Mouse (Mus musculus): ENCODE data around the gene Adprm. TPM values are rescaled to one million over a fixed set of nuclear protein-coding genes. Genes with fewer than 3 reads are reported as not detected.

Gene Adprm
- polyA plus RNA-seq, 1 experiment from 2014 or later = 31.7 TPM

DNA sequence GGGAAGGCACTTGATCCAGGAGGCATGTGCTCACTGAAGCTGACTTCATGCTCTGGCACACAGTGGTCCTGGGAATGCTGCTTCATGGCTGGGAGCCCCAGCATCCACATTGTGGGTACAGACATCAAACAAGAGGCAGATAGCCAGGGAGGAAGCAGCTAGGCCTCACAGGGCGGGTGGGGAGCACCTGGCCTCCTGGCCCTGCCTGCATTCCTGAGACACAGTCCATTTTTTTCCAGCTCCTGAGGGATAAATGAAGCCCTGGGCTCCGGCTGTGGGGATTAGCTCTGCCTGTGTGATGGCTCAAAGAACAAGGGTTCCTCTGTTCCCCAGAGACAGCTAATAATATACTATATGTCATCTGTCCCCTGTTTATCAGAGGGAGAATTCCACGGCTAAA lies 22.6 kb upstream of the Adprm start:
- WGBS = 31% methylated on average over 3 of the region's 3 CpGs

GRCm38 (mm10) chr11:67072615-67073130 lies 20.3 kb upstream of the Adprm start:
- Histone ChIP-seq H3K36me3 (peaks cover 3% of the 10 kb centered on the region; the same call in 1 of the 2 replicates), H3K9me3 (replicated peaks) (no peaks in the 10 kb centered on the region), H3K4me3 (replicated peaks) (no peak overlapping the region), H3K27ac (replicated peaks) (no peak overlapping the region), H3K27me3 (replicated peaks) (no peaks in the 10 kb centered on the region), H3K4me1 (no peaks in the 10 kb centered on the region), H3K4me2 (no peak overlapping the region), H3K9ac (replicated peaks) (no peak overlapping the region)
- WGBS = 74% methylated on average over 15 of the region's 15 CpGs
- ATAC-seq (ENCODE audit: low FRiP score) = no peak

More for the DNA sequence above, 22.6 kb upstream of the Adprm start:
- no peaks in the 10 kb centered on the region for H3K27me3 ChIP-seq (replicated peaks)
- no peak overlapping the region for H3K27ac ChIP-seq (replicated peaks)
- H3K9ac ChIP-seq (replicated peaks) = no peak overlapping the region
- no peak overlapping the region for H3K4me3 ChIP-seq (replicated peaks)
- ATAC-seq (ENCODE audit: low FRiP score) = no peak
- no peaks in the 10 kb centered on the region for H3K4me1 ChIP-seq
- no peak overlapping the region for H3K4me2 ChIP-seq
- no peaks in the 10 kb centered on the region for H3K9me3 ChIP-seq (replicated peaks)
- H3K36me3 ChIP-seq = no peaks in the 10 kb centered on the region

DNA sequence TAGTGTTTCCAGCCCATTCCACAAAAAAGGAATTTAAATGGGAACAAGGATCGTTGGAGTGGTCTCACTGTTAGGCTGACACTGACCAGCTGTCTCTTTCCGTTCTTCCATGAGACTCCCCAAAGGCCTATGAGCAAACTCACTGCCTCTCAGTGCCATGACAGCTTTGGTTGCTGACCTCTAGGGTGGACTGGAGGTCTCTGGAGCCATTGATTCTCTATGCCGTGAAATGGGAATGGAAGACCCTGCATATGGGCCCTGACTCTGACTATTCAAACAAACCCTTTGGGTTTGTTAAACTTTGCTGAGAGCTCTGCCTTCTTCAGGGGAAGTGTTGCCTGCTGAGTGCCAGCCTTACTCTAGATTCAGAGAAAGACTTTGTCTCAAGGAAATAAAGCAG lies 15.3 kb upstream of the Adprm start:
- WGBS = 91% methylated on average over 3 of the region's 3 CpGs
- Histone ChIP-seq H3K4me1 (no peaks in the 10 kb centered on the region), H3K4me2 (no peak overlapping the region), H3K36me3 (peaks cover 44% of the 10 kb centered on the region), H3K4me3 (replicated peaks) (no peak overlapping the region), H3K27me3 (replicated peaks) (no peaks in the 10 kb centered on the region), H3K9me3 (replicated peaks) (no peaks in the 10 kb centered on the region), H3K9ac (replicated peaks) (no peak overlapping the region), H3K27ac (replicated peaks) (no peak overlapping the region)
- ATAC-seq (ENCODE audit: low FRiP score) = no peak

GRCm38 (mm10) chr11:67062726-67063125 lies 10.3 kb upstream of the Adprm start:
- 88% methylated on average over 3 of the region's 3 CpGs for WGBS
- Histone ChIP-seq H3K27ac (replicated peaks) (no peak overlapping the region), H3K9ac (replicated peaks) (no peak overlapping the region), H3K9me3 (replicated peaks) (no peaks in the 10 kb centered on the region), H3K4me2 (no peak overlapping the region), H3K27me3 (replicated peaks) (no peaks in the 10 kb centered on the region), H3K36me3 (peaks cover 84% of the 10 kb centered on the region), H3K4me3 (replicated peaks) (no peak overlapping the region), H3K4me1 (no peaks in the 10 kb centered on the region)
- ATAC-seq (ENCODE audit: low FRiP score) = no peak

DNA sequence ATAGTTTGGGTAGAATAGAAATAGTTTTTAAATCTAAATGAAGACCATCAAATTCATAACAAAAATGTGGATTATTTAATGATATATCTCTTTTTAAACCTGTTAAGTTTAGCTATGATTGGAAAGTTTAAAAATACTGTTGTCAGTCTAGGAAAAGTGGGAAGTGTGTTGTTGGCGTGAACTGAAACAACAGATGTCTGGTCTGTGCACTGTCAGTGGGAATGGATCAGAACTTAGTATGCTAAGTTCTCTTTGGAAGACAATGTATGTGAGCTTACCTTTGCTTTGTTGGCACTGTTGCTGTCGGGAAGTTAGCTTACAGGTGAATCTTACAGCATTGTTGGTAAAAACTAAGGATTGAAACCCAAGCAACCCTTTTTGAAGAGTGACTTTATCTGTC lies 8.9 kb upstream of the Adprm start:
- no peak overlapping the region for H3K4me3 ChIP-seq (replicated peaks)
- 97% methylated on average over 2 of the region's 2 CpGs for WGBS
- no peak overlapping the region for H3K9ac ChIP-seq (replicated peaks)
- H3K9me3 ChIP-seq (replicated peaks) = no peaks in the 10 kb centered on the region
- ATAC-seq (ENCODE audit: low FRiP score) = no peak
- no peak overlapping the region for H3K4me2 ChIP-seq
- H3K36me3 ChIP-seq = peaks cover 89% of the 10 kb centered on the region
- no peaks in the 10 kb centered on the region for H3K27me3 ChIP-seq (replicated peaks)
- H3K27ac ChIP-seq (replicated peaks) = no peak overlapping the region
- no peaks in the 10 kb centered on the region for H3K4me1 ChIP-seq

DNA sequence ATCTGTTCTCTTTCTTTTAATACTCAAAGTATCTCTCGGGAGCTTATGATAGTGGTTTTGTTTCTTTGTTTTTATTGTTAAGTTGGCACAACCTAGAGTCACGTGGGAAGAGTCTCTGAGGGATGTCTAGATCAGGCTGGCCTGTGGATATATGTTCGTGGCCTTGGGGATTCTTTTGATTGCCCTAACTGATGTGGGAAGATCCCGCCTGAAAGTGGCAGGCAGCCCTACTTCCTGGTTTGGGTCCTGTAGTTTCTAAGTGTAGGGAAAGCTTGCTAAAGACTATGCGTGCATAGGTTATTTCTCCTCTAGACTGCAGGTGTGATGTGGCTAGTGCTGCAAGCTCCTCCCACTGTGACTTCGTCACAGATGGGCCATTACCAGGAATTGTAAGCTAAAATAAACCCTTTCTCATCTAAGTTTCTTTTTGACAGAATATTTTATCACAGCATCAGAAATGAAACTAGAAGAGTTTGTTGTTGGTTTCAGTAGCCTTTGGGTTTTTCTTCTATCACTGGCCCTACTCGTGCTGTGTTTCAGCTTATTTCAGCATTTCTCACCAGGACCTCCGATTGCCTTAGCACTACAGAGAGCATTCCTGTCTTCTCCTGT lies 2.5 kb upstream of the Adprm start:
- H3K4me3 ChIP-seq (replicated peaks) = no peak overlapping the region
- no peak overlapping the region for H3K4me2 ChIP-seq
- WGBS = 92% methylated on average over 8 of the region's 8 CpGs
- ATAC-seq (ENCODE audit: low FRiP score) = no peak
- no peak overlapping the region for H3K27ac ChIP-seq (replicated peaks)
- no peak overlapping the region for H3K9ac ChIP-seq (replicated peaks)
- no peaks in the 10 kb centered on the region for H3K9me3 ChIP-seq (replicated peaks)
- no peaks in the 10 kb centered on the region for H3K27me3 ChIP-seq (replicated peaks)
- peaks cover 44% of the 10 kb centered on the region for H3K36me3 ChIP-seq
- H3K4me1 ChIP-seq = peaks cover 20% of the 10 kb centered on the region

DNA sequence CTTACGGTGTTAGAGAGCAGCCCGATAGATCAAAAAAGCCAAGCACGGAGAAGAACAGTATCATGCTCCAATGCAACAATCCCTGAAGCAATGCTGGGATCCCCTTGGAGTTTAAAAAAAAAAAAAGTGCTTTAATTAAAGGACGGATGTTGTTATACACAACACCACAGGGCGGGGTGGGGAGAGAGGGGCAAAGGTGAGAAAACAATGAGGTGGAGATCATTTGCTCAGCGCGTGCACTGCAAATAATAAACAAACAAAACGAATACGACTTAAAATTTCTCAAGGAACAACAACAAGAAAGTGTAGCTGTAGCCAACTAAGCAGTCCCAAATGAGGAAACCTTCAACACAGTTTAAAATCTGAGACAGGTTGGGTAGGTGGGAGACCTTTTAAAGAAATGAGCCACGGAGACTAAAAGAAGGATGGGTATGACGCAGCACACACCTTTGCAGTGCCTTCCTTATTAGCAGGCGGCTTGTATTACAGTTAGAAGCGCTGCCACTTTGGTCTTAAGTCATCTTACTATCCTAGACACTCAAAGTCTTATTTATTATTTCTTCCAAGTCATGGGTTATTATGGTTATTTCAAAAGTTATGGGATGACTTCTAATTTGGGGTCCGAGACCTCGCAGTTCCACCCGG lies 596 bp downstream of the Adprm start:
- peak overlapping the region; percentile 83 for H3K27ac ChIP-seq (replicated peaks)
- H3K27me3 ChIP-seq (replicated peaks) = no peaks in the 10 kb centered on the region
- H3K9me3 ChIP-seq (replicated peaks) = no peaks in the 10 kb centered on the region
- WGBS = 9% methylated on average over 16 of the region's 16 CpGs
- peaks cover 20% of the 10 kb centered on the region for H3K4me1 ChIP-seq
- peak; percentile 76 for ATAC-seq (ENCODE audit: low FRiP score)
- H3K4me2 ChIP-seq = peak overlapping the region; percentile 68
- H3K4me3 ChIP-seq (replicated peaks) = peak overlapping the region; percentile 96
- peaks cover 19% of the 10 kb centered on the region for H3K36me3 ChIP-seq
- H3K9ac ChIP-seq (replicated peaks) = peak overlapping the region; percentile 76

DNA sequence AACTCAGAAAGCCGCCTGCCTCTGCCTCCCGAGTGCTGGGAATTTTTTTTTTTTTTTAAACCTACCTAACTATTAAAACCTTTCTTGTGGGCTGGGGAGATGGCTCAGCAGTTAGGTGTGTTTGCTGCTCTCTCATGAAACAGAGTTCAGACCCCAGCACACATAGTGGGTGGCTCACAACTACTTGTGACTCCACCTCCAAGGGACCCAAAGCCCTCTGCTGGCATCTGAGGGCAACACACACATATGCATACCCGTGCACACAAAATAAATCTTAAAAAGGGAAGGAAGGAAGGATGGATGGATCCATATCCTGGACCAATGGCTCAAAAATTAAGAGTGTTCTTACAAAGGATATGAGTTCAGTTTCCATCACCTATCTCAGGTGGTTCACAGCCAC lies 3.1 kb downstream of the Adprm start:
- 88% methylated on average over 3 of the region's 3 CpGs for WGBS
- ATAC-seq (ENCODE audit: low FRiP score) = no peak

DNA sequence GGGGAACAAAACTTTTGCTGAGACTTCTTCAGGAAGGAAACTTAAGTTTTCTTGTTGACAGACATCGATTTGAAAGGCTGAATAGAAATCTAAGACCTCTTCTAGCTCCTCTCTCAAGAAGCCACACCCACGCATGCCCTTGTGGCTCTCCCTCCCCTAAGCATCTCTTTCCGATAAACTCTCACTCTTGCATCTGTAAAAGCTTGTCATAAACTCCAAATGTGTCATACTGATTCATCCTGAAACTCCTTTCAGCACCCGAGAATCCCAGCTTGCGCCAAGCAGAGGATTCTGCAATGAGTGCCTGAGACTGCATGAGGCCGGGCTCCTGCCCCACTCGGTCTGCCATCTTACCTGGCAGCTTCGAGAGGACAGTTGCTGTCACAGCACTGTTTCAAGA lies 3.9 kb downstream of the Adprm start:
- no peak overlapping the region for H3K4me2 ChIP-seq
- H3K4me1 ChIP-seq = peaks cover 13% of the 10 kb centered on the region
- WGBS = 95% methylated on average over 8 of the region's 8 CpGs
- no peaks in the 10 kb centered on the region for H3K27me3 ChIP-seq (replicated peaks)
- H3K36me3 ChIP-seq = peaks cover 22% of the 10 kb centered on the region
- ATAC-seq (ENCODE audit: low FRiP score) = no peak
- no peak overlapping the region for H3K4me3 ChIP-seq (replicated peaks)
- H3K9me3 ChIP-seq (replicated peaks) = no peaks in the 10 kb centered on the region
- no peak overlapping the region for H3K9ac ChIP-seq (replicated peaks)
- H3K27ac ChIP-seq (replicated peaks) = no peak overlapping the region

More for the DNA sequence above, 3.1 kb downstream of the Adprm start:
- Histone ChIP-seq H3K9ac (replicated peaks) (no peak overlapping the region), H3K4me3 (replicated peaks) (no peak overlapping the region), H3K4me2 (no peak overlapping the region), H3K9me3 (replicated peaks) (no peaks in the 10 kb centered on the region), H3K4me1 (peaks cover 20% of the 10 kb centered on the region), H3K27ac (replicated peaks) (no peak overlapping the region), H3K36me3 (peaks cover 20% of the 10 kb centered on the region), H3K27me3 (replicated peaks) (no peaks in the 10 kb centered on the region)

GRCm38 (mm10) chr11:67047199-67047598 lies 5.2 kb downstream of the Adprm start:
- Histone ChIP-seq H3K27ac (replicated peaks) (no peak overlapping the region), H3K36me3 (peaks cover 22% of the 10 kb centered on the region), H3K4me3 (replicated peaks) (no peak overlapping the region), H3K4me2 (no peak overlapping the region), H3K9ac (replicated peaks) (no peak overlapping the region), H3K27me3 (replicated peaks) (no peaks in the 10 kb centered on the region), H3K9me3 (replicated peaks) (no peaks in the 10 kb centered on the region), H3K4me1 (peaks cover 8% of the 10 kb centered on the region)
- ATAC-seq (ENCODE audit: low FRiP score) = no peak
- 93% methylated on average over 5 of the region's 5 CpGs for WGBS

GRCm38 (mm10) chr11:67044959-67045358 lies 7.4 kb downstream of the Adprm start:
- Histone ChIP-seq H3K4me3 (replicated peaks) (no peak overlapping the region), H3K9me3 (replicated peaks) (no peaks in the 10 kb centered on the region), H3K4me1 (no peaks in the 10 kb centered on the region), H3K4me2 (no peak overlapping the region), H3K36me3 (peaks cover 40% of the 10 kb centered on the region), H3K27me3 (replicated peaks) (no peaks in the 10 kb centered on the region), H3K9ac (replicated peaks) (no peak overlapping the region), H3K27ac (replicated peaks) (no peak overlapping the region)
- 93% methylated on average over 6 of the region's 6 CpGs for WGBS
- no peak for ATAC-seq (ENCODE audit: low FRiP score)

DNA sequence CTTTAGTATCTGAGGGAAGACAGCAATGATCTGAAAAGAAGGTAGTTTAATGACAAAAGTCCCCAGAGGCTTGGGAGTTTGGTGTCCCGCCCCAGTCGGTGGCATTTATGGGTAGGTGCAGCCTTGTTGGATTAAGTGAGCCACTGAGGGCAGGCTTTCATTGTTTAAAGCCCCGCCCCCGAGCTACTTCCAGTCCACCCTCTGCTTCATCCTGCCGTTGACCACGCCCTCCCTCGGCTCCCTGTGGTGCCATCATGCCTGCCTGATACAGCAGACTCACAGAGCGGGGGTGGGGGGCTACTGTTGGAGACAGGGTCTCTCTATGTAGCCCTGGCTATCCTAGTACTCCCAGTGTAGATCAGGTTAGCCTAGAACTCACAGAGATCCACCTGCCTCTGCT lies 9.4 kb downstream of the Adprm start:
- Histone ChIP-seq H3K9me3 (replicated peaks) (no peaks in the 10 kb centered on the region), H3K4me3 (replicated peaks) (no peak overlapping the region), H3K36me3 (peaks cover 55% of the 10 kb centered on the region), H3K4me1 (no peaks in the 10 kb centered on the region), H3K27me3 (replicated peaks) (no peaks in the 10 kb centered on the region), H3K4me2 (no peak overlapping the region), H3K9ac (replicated peaks) (no peak overlapping the region), H3K27ac (replicated peaks) (no peak overlapping the region)
- 25% methylated on average over 8 of the region's 8 CpGs for WGBS
- no peak for ATAC-seq (ENCODE audit: low FRiP score)

Data from neural tube, embryonic 15.5 days (tissue).